ENCODE assay signal across 22 mouse cellular contexts in the genomic region with DNA sequence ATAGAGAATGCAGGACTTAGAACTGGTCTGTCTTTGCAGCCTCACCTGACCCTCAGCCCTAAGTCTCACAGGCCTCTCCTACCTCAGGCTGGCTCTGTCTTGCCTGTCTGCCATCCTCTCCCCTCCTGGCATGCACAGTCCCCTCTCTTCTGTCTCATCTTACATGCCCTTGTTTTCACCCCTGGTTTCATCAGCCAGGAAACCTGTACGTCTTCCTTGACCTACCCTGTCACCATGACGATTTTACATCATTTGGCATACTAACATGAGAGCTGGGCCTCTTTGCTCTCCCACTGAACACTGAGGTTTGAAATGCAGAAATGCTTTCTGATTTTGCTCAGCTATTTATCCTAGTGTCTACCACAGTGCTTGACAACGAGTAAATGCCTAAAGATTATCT.
DNase-seq lines count a peak whose midpoint lies in the region; ATAC-seq and TF ChIP-seq lines count a peak whose summit lies in the region.
"Had no signal": no experiment of that assay in that cellular context is flagged by ENCODE, and none has a peak within 500 bp of the region (broad histone marks: within the 10 kb centered on the region; RNA-seq: fewer than 3 reads in every experiment).

No protein-coding gene starts in this region.

- TF ChIP-seq CTCF in forebrain, postnatal 0 days (IDR thresholded peaks at IDR 0.05; ENCODE audit: low read depth) = no peak
- no peak for TF ChIP-seq CTCF in olfactory bulb, adult 2 months (IDR thresholded peaks at IDR 0.05; ENCODE audit: insufficient read depth, low read depth, low read length)

- intact Hi-C loops in heart, postnatal 25 days (cut with DNase I) = no loop called here

- no peak for TF ChIP-seq POLR2A in olfactory bulb, adult 2 months (IDR thresholded peaks at IDR 0.05; ENCODE audit: insufficient read depth, low read depth, low read length)

- no peak overlapping the region for H3K9ac ChIP-seq in forebrain, postnatal 0 days
- H3K9ac ChIP-seq in heart, embryonic 13.5 days = no peak overlapping the region
- no peak overlapping the region for H3K9ac ChIP-seq in midbrain, embryonic 13.5 days (replicated peaks)
- H3K9ac ChIP-seq: embryonic facial prominence, embryonic 12.5 days; forebrain, embryonic 12.5 days; heart, embryonic 15.5 days; hindbrain, embryonic 15.5 days had no signal

- no peaks in the 10 kb centered on the region for H3K9me3 ChIP-seq in forebrain, postnatal 0 days (ENCODE audit: low read length)
- H3K9me3 ChIP-seq in forebrain, embryonic 10.5 days = no peaks in the 10 kb centered on the region
- peaks cover 5% of the 10 kb centered on the region; the same call in 1 of the 2 replicates for H3K9me3 ChIP-seq in heart, embryonic 13.5 days
- H3K9me3 ChIP-seq in midbrain, embryonic 10.5 days (replicated peaks) = no peaks in the 10 kb centered on the region
- H3K9me3 ChIP-seq in midbrain, embryonic 13.5 days = no peaks in the 10 kb centered on the region
- H3K9me3 ChIP-seq: embryonic facial prominence, embryonic 12.5 days; forebrain, embryonic 12.5 days; heart, embryonic 15.5 days; hindbrain, embryonic 15.5 days had no signal

- H3K27ac ChIP-seq in forebrain, postnatal 0 days (ENCODE audit: low read depth, low read length) = peak overlapping the region; percentile 89; the same call in 1 of the 2 replicates
- H3K27ac ChIP-seq in forebrain, embryonic 10.5 days = no peak overlapping the region
- H3K27ac ChIP-seq in heart, embryonic 13.5 days (replicated peaks) = peak overlapping the region; percentile 55; the same call in 1 of the 2 replicates
- 0 out of 2 replicates have a peak overlapping the region, but pooled peaks have one; percentile 2 for H3K27ac ChIP-seq in midbrain, embryonic 10.5 days (replicated peaks)
- H3K27ac ChIP-seq in midbrain, embryonic 13.5 days = no peak overlapping the region
- peak overlapping the region; percentile 92 for H3K27ac ChIP-seq in olfactory bulb, adult 2 months (ENCODE audit: insufficient read depth, low read depth, low read length)
- H3K27ac ChIP-seq: embryonic facial prominence, embryonic 12.5 days; forebrain, embryonic 12.5 days; heart, embryonic 15.5 days; hindbrain, embryonic 15.5 days had no signal

- no peak for ATAC-seq in forebrain, postnatal 0 days
- no peak for ATAC-seq in heart, embryonic 13.5 days (ENCODE audit: extremely low read depth, insufficient number of reproducible peaks, low FRiP score, low TSS enrichment)
- ATAC-seq in midbrain, embryonic 13.5 days = no peak

- no peak overlapping the region for H3K4me2 ChIP-seq in forebrain, postnatal 0 days (ENCODE audit: low read depth)
- no peak overlapping the region for H3K4me2 ChIP-seq in heart, embryonic 13.5 days
- no peak overlapping the region for H3K4me2 ChIP-seq in midbrain, embryonic 13.5 days (replicated peaks)
- H3K4me2 ChIP-seq: embryonic facial prominence, embryonic 12.5 days; forebrain, embryonic 12.5 days; heart, embryonic 15.5 days; hindbrain, embryonic 15.5 days had no signal

- H3K27me3 ChIP-seq in forebrain, postnatal 0 days (ENCODE audit: insufficient read depth, low read length) = no peaks in the 10 kb centered on the region
- H3K27me3 ChIP-seq in forebrain, embryonic 10.5 days (ENCODE audit: poor library complexity, severe bottlenecking) = no peaks in the 10 kb centered on the region
- H3K27me3 ChIP-seq in heart, embryonic 13.5 days (replicated peaks) = no peaks in the 10 kb centered on the region
- H3K27me3 ChIP-seq in midbrain, embryonic 10.5 days (ENCODE audit: low read depth, poor library complexity, severe bottlenecking) = no peaks in the 10 kb centered on the region
- H3K27me3 ChIP-seq in midbrain, embryonic 13.5 days = no peaks in the 10 kb centered on the region
- H3K27me3 ChIP-seq: embryonic facial prominence, embryonic 12.5 days; forebrain, embryonic 12.5 days; heart, embryonic 15.5 days; hindbrain, embryonic 15.5 days had no signal

- 52% methylated on average over 3 of the region's 3 CpGs for WGBS in forebrain, postnatal 0 days
- WGBS in forebrain, embryonic 10.5 days = 72% methylated on average over 3 of the region's 3 CpGs
- 40% methylated on average over 3 of the region's 3 CpGs for WGBS in heart, embryonic 13.5 days
- WGBS in midbrain, embryonic 10.5 days = 68% methylated on average over 3 of the region's 3 CpGs
- WGBS in midbrain, embryonic 13.5 days = 66% methylated on average over 3 of the region's 3 CpGs
- WGBS in olfactory bulb, adult 2 months = 57% methylated on average over 3 of the region's 3 CpGs

- H3K36me3 ChIP-seq in forebrain, postnatal 0 days (ENCODE audit: insufficient read depth) = no peaks in the 10 kb centered on the region
- H3K36me3 ChIP-seq in forebrain, embryonic 10.5 days (replicated peaks) = no peaks in the 10 kb centered on the region
- H3K36me3 ChIP-seq in heart, embryonic 13.5 days = no peaks in the 10 kb centered on the region
- H3K36me3 ChIP-seq in midbrain, embryonic 10.5 days = no peaks in the 10 kb centered on the region
- H3K36me3 ChIP-seq in midbrain, embryonic 13.5 days = no peaks in the 10 kb centered on the region
- H3K36me3 ChIP-seq: embryonic facial prominence, embryonic 12.5 days; forebrain, embryonic 12.5 days; G1E; heart, embryonic 15.5 days; hindbrain, embryonic 15.5 days had no signal

- no peak for DNase-seq in forebrain, postnatal 0 days
- DNase-seq in forebrain, embryonic 10.5 days (ENCODE audit: extremely low spot score, low spot score) = no peak
- DNase-seq in heart, postnatal 25 days (ENCODE audit: low spot score) = no peak
- no peak for DNase-seq in midbrain, embryonic 10.5 days (ENCODE audit: low spot score)
- no peak for DNase-seq in urinary bladder, postnatal 36 days (ENCODE audit: low spot score in 2 of 2)
- DNase-seq: adrenal gland, adult 2 months; adrenal gland, postnatal 25 days; cerebellum, adult 18-20 months; cerebellum, adult 9-11 months; gastrocnemius, postnatal 36 days; heart, adult 18-20 months; heart, postnatal 14 days; kidney, adult 11 months; kidney, adult 9 months had no signal

- H3K4me3 ChIP-seq in forebrain, postnatal 0 days (ENCODE audit: low read depth, low read length) = no peak overlapping the region
- no peak overlapping the region for H3K4me3 ChIP-seq in forebrain, embryonic 10.5 days
- no peak overlapping the region for H3K4me3 ChIP-seq in heart, embryonic 13.5 days
- H3K4me3 ChIP-seq in midbrain, embryonic 10.5 days = no peak overlapping the region
- no peak overlapping the region for H3K4me3 ChIP-seq in midbrain, embryonic 13.5 days (replicated peaks)
- no peak overlapping the region for H3K4me3 ChIP-seq in olfactory bulb, adult 2 months (ENCODE audit: insufficient read depth, low read depth, low read length)
- H3K4me3 ChIP-seq: embryonic facial prominence, embryonic 12.5 days; forebrain, embryonic 12.5 days; heart, embryonic 15.5 days; hindbrain, embryonic 15.5 days had no signal

- peaks cover 21% of the 10 kb centered on the region for H3K4me1 ChIP-seq in forebrain, postnatal 0 days (ENCODE audit: insufficient read depth)
- H3K4me1 ChIP-seq in forebrain, embryonic 10.5 days = peaks cover 15% of the 10 kb centered on the region
- peaks cover 56% of the 10 kb centered on the region for H3K4me1 ChIP-seq in heart, embryonic 13.5 days
- H3K4me1 ChIP-seq in midbrain, embryonic 10.5 days = peaks cover 38% of the 10 kb centered on the region
- peaks cover 22% of the 10 kb centered on the region for H3K4me1 ChIP-seq in midbrain, embryonic 13.5 days (replicated peaks)
- peaks cover 18% of the 10 kb centered on the region for H3K4me1 ChIP-seq in olfactory bulb, adult 2 months (ENCODE audit: control insufficient read depth, insufficient read depth, low read length)

Comparison
In these comparisons a context has a peak if more than half of its experiments do, and no peak if none do; other contexts are left out.
1. H3K27ac ChIP-seq: peak in forebrain, postnatal 0 days (single experiment), heart, embryonic 13.5 days (single experiment), midbrain, embryonic 10.5 days (single experiment) and olfactory bulb, adult 2 months (single experiment); none in forebrain, embryonic 10.5 days (single experiment) and midbrain, embryonic 13.5 days (single experiment).